In genomic region chr2:153442720-153443119, GRCm38 (mm10) we compare ENCODE assay signal across 9 mouse cellular contexts. TPM values are rescaled to one million over a fixed set of nuclear protein-coding genes. Genes with fewer than 3 reads are reported as not detected.
DNase-seq lines count a peak whose midpoint lies in the region; ATAC-seq and TF ChIP-seq lines count a peak whose summit lies in the region.
"Had no signal": no experiment of that assay in that cellular context is flagged by ENCODE, and none has a peak within 500 bp of the region (broad histone marks: within the 10 kb centered on the region; RNA-seq: fewer than 3 reads in every experiment).

No protein-coding gene starts in this region.

- H3K4me2 ChIP-seq in lung, postnatal 0 days (replicated peaks; ENCODE audit: low read depth, low read length): peak overlapping the region; percentile 99
- peak overlapping the region; percentile 98 for H3K4me2 ChIP-seq in forebrain, embryonic 14.5 days (ENCODE audit: low read length)
- H3K4me2 ChIP-seq in liver, embryonic 12.5 days: peak overlapping the region; percentile 99
- H3K4me2 ChIP-seq in stomach, embryonic 16.5 days (ENCODE audit: low read depth, low read length): peak overlapping the region; percentile 100

- ATAC-seq in lung, postnatal 0 days: no peak
- no peak for ATAC-seq in forebrain, embryonic 14.5 days
- ATAC-seq in liver, embryonic 12.5 days: no peak
- no peak for ATAC-seq in stomach, embryonic 16.5 days (ENCODE audit: insufficient read depth, low FRiP score)
- no peak for ATAC-seq in frontal cortex, adult (ENCODE audit: low TSS enrichment)

- DNase-seq in lung, postnatal 0 days (ENCODE audit: low spot score): no peak
- no peak for DNase-seq in lung, postnatal 14 days
- DNase-seq in forebrain, embryonic 14.5 days (ENCODE audit: low spot score): no peak
- no peak for DNase-seq in cerebellum, postnatal 36 days
- DNase-seq in right cerebral cortex, adult 2 months (ENCODE audit: low spot score in 2 of 2): no peak
- DNase-seq: right cerebral cortex, postnatal 14 days had no signal

- no peaks in the 10 kb centered on the region for H3K36me3 ChIP-seq in lung, postnatal 0 days (ENCODE audit: insufficient read depth, low read length)
- H3K36me3 ChIP-seq in forebrain, embryonic 14.5 days (ENCODE audit: control insufficient read depth, insufficient read depth, low read length): no peaks in the 10 kb centered on the region
- H3K36me3 ChIP-seq in liver, embryonic 12.5 days: peaks cover 4% of the 10 kb centered on the region; the same call in 1 of the 2 replicates
- H3K36me3 ChIP-seq in stomach, embryonic 16.5 days (ENCODE audit: control insufficient read depth, insufficient read depth, low read length): no peaks in the 10 kb centered on the region

- H3K4me1 ChIP-seq in lung, postnatal 0 days (ENCODE audit: insufficient read depth, low read depth, low read length): peaks cover 42% of the 10 kb centered on the region
- peaks cover 28% of the 10 kb centered on the region for H3K4me1 ChIP-seq in forebrain, embryonic 14.5 days (ENCODE audit: control insufficient read depth, insufficient read depth, low read length)
- peaks cover 90% of the 10 kb centered on the region for H3K4me1 ChIP-seq in liver, embryonic 12.5 days
- H3K4me1 ChIP-seq in stomach, embryonic 16.5 days (ENCODE audit: control insufficient read depth, insufficient read depth, low read length): peaks cover 39% of the 10 kb centered on the region

- H3K4me3 ChIP-seq in lung, postnatal 0 days (ENCODE audit: low read depth, low read length): peak overlapping the region; percentile 98; the same call in 1 of the 2 replicates
- H3K4me3 ChIP-seq in forebrain, embryonic 14.5 days (ENCODE audit: low read depth, low read length): peak overlapping the region; percentile 91
- H3K4me3 ChIP-seq in liver, embryonic 12.5 days: peak overlapping the region; percentile 77
- H3K4me3 ChIP-seq in stomach, embryonic 16.5 days (replicated peaks; ENCODE audit: low read length): peak overlapping the region; percentile 95

- no peaks in the 10 kb centered on the region for H3K9me3 ChIP-seq in lung, postnatal 0 days (ENCODE audit: low read length)
- no peaks in the 10 kb centered on the region for H3K9me3 ChIP-seq in forebrain, embryonic 14.5 days (replicated peaks; ENCODE audit: control insufficient read depth, low read length)
- H3K9me3 ChIP-seq in liver, embryonic 12.5 days (replicated peaks): no peaks in the 10 kb centered on the region
- H3K9me3 ChIP-seq in stomach, embryonic 16.5 days (replicated peaks; ENCODE audit: control insufficient read depth, low read length): no peaks in the 10 kb centered on the region

- H3K27me3 ChIP-seq in lung, postnatal 0 days (replicated peaks; ENCODE audit: insufficient read depth, low read length): no peaks in the 10 kb centered on the region
- H3K27me3 ChIP-seq in forebrain, embryonic 14.5 days (replicated peaks; ENCODE audit: control insufficient read depth, insufficient read depth, low read length): no peaks in the 10 kb centered on the region
- H3K27me3 ChIP-seq in liver, embryonic 12.5 days (replicated peaks): peaks cover 25% of the 10 kb centered on the region
- H3K27me3 ChIP-seq in stomach, embryonic 16.5 days (ENCODE audit: control insufficient read depth, insufficient read depth, low read length): no peaks in the 10 kb centered on the region

- no peak for TF ChIP-seq CTCF in lung, postnatal 0 days (IDR thresholded peaks at IDR 0.05)

- no peak for TF ChIP-seq EP300 in lung, postnatal 0 days (IDR thresholded peaks at IDR 0.05)

- H3K9ac ChIP-seq in lung, postnatal 0 days (replicated peaks; ENCODE audit: low read depth): peak overlapping the region; percentile 23; the same call in 1 of the 2 replicates
- peak overlapping the region; percentile 96 for H3K9ac ChIP-seq in forebrain, embryonic 14.5 days (ENCODE audit: low read length)
- H3K9ac ChIP-seq in liver, embryonic 12.5 days: peak overlapping the region; percentile 79
- peak overlapping the region; percentile 90 for H3K9ac ChIP-seq in stomach, embryonic 16.5 days (ENCODE audit: low read length)

- H3K27ac ChIP-seq in lung, postnatal 0 days (ENCODE audit: low read length): 0 out of 2 replicates have a peak overlapping the region, but pooled peaks have one; percentile 95
- H3K27ac ChIP-seq in forebrain, embryonic 14.5 days (ENCODE audit: low read depth, low read length): peak overlapping the region; percentile 98
- 0 out of 2 replicates have a peak overlapping the region, but pooled peaks have one; percentile 31 for H3K27ac ChIP-seq in liver, embryonic 12.5 days
- H3K27ac ChIP-seq in stomach, embryonic 16.5 days (ENCODE audit: low read length): peak overlapping the region; percentile 92; the same call in 1 of the 2 replicates

- 17% methylated on average over 5 of the region's 5 CpGs for WGBS in lung, postnatal 0 days
- 6% methylated on average over 5 of the region's 5 CpGs for WGBS in forebrain, embryonic 14.5 days
- 47% methylated on average over 5 of the region's 5 CpGs for WGBS in liver, embryonic 12.5 days (ENCODE audit: insufficient replicate concordance)
- WGBS in stomach, embryonic 16.5 days: 16% methylated on average over 5 of the region's 5 CpGs

RNA-seq across cellular contexts. Expression of gene 4930404H24Rik, which starts 49.9 kb away (rescaled TPM):
- not detected in 2 replicates for polyA plus RNA-seq in lung, postnatal 0 days (2015; fragmentation: Nextera tagmentation; extraction: Ambion mirVana)
- not detected in 2 replicates for polyA plus RNA-seq in forebrain, embryonic 14.5 days (2014; fragmentation: Nextera tagmentation; extraction: Ambion mirVana)
- polyA plus RNA-seq in liver, embryonic 12.5 days (2016; fragmentation: Nextera tagmentation; extraction: Ambion mirVana): not detected in 2 replicates
- not detected in 2 replicates for polyA plus RNA-seq in stomach, embryonic 16.5 days (2015; fragmentation: Nextera tagmentation; extraction: Ambion mirVana)

Comparison
In these comparisons a context has a peak if more than half of its experiments do, and no peak if none do; other contexts are left out.
1. H3K27ac ChIP-seq: peak in every context shown above with its lines; median percentile 98 in forebrain, embryonic 14.5 days; 95 in lung, postnatal 0 days; 92 in stomach, embryonic 16.5 days; 31 in liver, embryonic 12.5 days.
2. H3K9ac ChIP-seq: peak in every context shown above with its lines; median percentile 96 in forebrain, embryonic 14.5 days; 90 in stomach, embryonic 16.5 days; 79 in liver, embryonic 12.5 days; 23 in lung, postnatal 0 days.